Mouse (Mus musculus) intestine, postnatal 0 days (tissue): ENCODE measurements around the gene Mtx1. TPM values are rescaled to one million over a fixed set of nuclear protein-coding genes. Genes with fewer than 3 reads are reported as not detected.

ENCODE experiments used
- ATAC-seq: fragments of 200-750 bp; cut with Nextera tagmentation; 2 replicates; pipeline ENCODE4 v1.8.0; 2017; ENCODE audit warnings: mild to moderate bottlenecking, moderate TSS enrichment, moderate library complexity
- H3K27ac ChIP-seq: fragments of 300-500 bp; sonication (generic); 2 replicates; pipeline ENCODE4 v1.5.1; 2014; ENCODE audit warnings: mild to moderate bottlenecking, low read depth, low read length, moderate library complexity
- H3K27me3 ChIP-seq: fragments of 300-500 bp; sonication (generic); replicated peaks from 2 replicates; pipeline ENCODE4 v1.6.1; 2014; ENCODE audit warnings: low read length, mixed read lengths; ENCODE audit not compliant: control insufficient read depth, insufficient read depth
- H3K36me3 ChIP-seq: fragments of 300-500 bp; sonication (generic); 2 replicates; pipeline ENCODE4 v1.6.1; 2014; ENCODE audit warnings: mild to moderate bottlenecking, moderate library complexity; ENCODE audit not compliant: control insufficient read depth, insufficient read depth
- H3K4me1 ChIP-seq: fragments of 300-500 bp; sonication (generic); replicated peaks from 2 replicates; pipeline ENCODE4 v1.6.1; 2014; ENCODE audit warnings: antibody characterized with exemption, low read length, mixed read lengths; ENCODE audit not compliant: control insufficient read depth, insufficient read depth
- H3K4me2 ChIP-seq: fragments of 300-500 bp; sonication (generic); replicated peaks from 2 replicates; pipeline ENCODE4 v1.6.1; 2014; ENCODE audit warnings: low read depth, mild to moderate bottlenecking, moderate library complexity
- H3K4me3 ChIP-seq: fragments of 300-500 bp; sonication (generic); 2 replicates; pipeline ENCODE4 v1.5.1; 2014; ENCODE audit warnings: low read depth, low read length
- H3K9ac ChIP-seq: fragments of 300-500 bp; sonication (generic); 2 replicates; pipeline ENCODE4 v1.6.1; 2014; ENCODE audit warnings: mild to moderate bottlenecking, low read depth, low read length
- H3K9me3 ChIP-seq: fragments of 300-500 bp; sonication (generic); 2 replicates; pipeline ENCODE4 v1.6.1; 2016; ENCODE audit warnings: mixed run types; ENCODE audit not compliant: control insufficient read depth
- CTCF ChIP-seq: sonication (generic); IDR thresholded peaks from 2 replicates; pipeline ENCODE4 v1.5.1; 2016; ENCODE audit warnings: low read depth, mild to moderate bottlenecking, control low read depth, antibody characterized with exemption, moderate library complexity
- WGBS: fragments of 180-500 bp; shearing (Covaris S2); extraction: QIAGEN DNeasy Blood & Tissue Kit; methylation state at CpG from one replicate; pipeline ENCODE4 v1.1.7; 2014; 5-methylcytosine and 5-hydroxymethylcytosine counted together
- polyA plus RNA-seq: library from polyadenylated mRNA; unstranded; fragments of >200 nt; fragmentation: Nextera tagmentation; extraction: Ambion mirVana; gene quantifications from 2 replicates; pipeline ENCODE4 v1.2.1, GENCODE M21; 2015

The Mtx1 gene
- 140 and 145 TPM in 2 replicates for polyA plus RNA-seq

- WGBS: 13% methylated on average over 21 of the region's 21 CpGs
- Histone ChIP-seq H3K27ac (peak within 1 kb of the TSS; percentile 17; the same call in 1 of the 2 replicates), H3K27me3 (no peaks in the 10 kb centered on the region), H3K9me3 (no peaks in the 10 kb centered on the region), H3K4me2 (peak within 1 kb of the TSS; percentile 65), H3K4me1 (peaks cover 4% of the 10 kb centered on the region; the same call in 1 of the 2 replicates), H3K9ac (peak within 1 kb of the TSS; percentile 11; the same call in 1 of the 2 replicates), H3K36me3 (no peaks in the 10 kb centered on the region; the same call in 1 of the 2 replicates), H3K4me3 (peak within 1 kb of the TSS; percentile 40)
- peak; percentile 1; the same call in 1 of the 2 replicates for ATAC-seq
- no peak for TF ChIP-seq CTCF
These were observed at the start of gene Mtx1 for GRCm38 (mm10) chr3:89226900-89227299. Mtx1 (minus strand) TSS chr3:89227088.

- 77% methylated on average over 13 of the region's 13 CpGs for WGBS
- H3K4me2 ChIP-seq: peak overlapping the region; percentile 93
- ATAC-seq: no peak
These were observed 49.2 kb upstream of the Mtx1 start for GRCm38 (mm10) chr3:89276061-89276460.

GRCm38 (mm10) chr3:89271760-89272159 lies 44.9 kb upstream of the Mtx1 start:
- no peak for TF ChIP-seq CTCF
- Histone ChIP-seq H3K27ac (no peak overlapping the region; the same call in 1 of the 2 replicates), H3K27me3 (no peaks in the 10 kb centered on the region), H3K36me3 (peaks cover 45% of the 10 kb centered on the region), H3K9me3 (no peaks in the 10 kb centered on the region), H3K4me3 (no peak overlapping the region), H3K9ac (no peak overlapping the region), H3K4me2 (no peak overlapping the region), H3K4me1 (peaks cover 15% of the 10 kb centered on the region; the same call in 1 of the 2 replicates)
- 66% methylated on average over 6 of the region's 6 CpGs for WGBS
- no peak for ATAC-seq

More at GRCm38 (mm10) chr3:89276061-89276460, 49.2 kb upstream of the Mtx1 start:
- peak overlapping the region; percentile 77 for H3K4me3 ChIP-seq
- H3K27ac ChIP-seq: no peak overlapping the region
- no peak overlapping the region for H3K9ac ChIP-seq
- no peaks in the 10 kb centered on the region for H3K9me3 ChIP-seq
- no peak for TF ChIP-seq CTCF
- no peaks in the 10 kb centered on the region for H3K27me3 ChIP-seq
- H3K4me1 ChIP-seq: 0 out of 2 replicates have a peak, but pooled peaks cover 4% of the 10 kb centered on the region
- peaks cover 38% of the 10 kb centered on the region for H3K36me3 ChIP-seq

GRCm38 (mm10) chr3:89270891-89271290 lies 44.0 kb upstream of the Mtx1 start:
- WGBS: 67% methylated on average over 6 of the region's 6 CpGs
- H3K4me2 ChIP-seq: peak overlapping the region; percentile 73
- ATAC-seq: no peak
- peak overlapping the region; percentile 63; the same call in 1 of the 2 replicates for H3K4me3 ChIP-seq
- H3K4me1 ChIP-seq: peaks cover 11% of the 10 kb centered on the region; the same call in 1 of the 2 replicates
- no peak for TF ChIP-seq CTCF
- no peak overlapping the region for H3K27ac ChIP-seq
- H3K9me3 ChIP-seq: no peaks in the 10 kb centered on the region
- H3K27me3 ChIP-seq: no peaks in the 10 kb centered on the region
- H3K9ac ChIP-seq: no peak overlapping the region; the same call in 1 of the 2 replicates
- peaks cover 41% of the 10 kb centered on the region for H3K36me3 ChIP-seq

- Histone ChIP-seq H3K9me3 (no peaks in the 10 kb centered on the region), H3K4me2 (peak within 1 kb of the TSS; percentile 73), H3K27ac (peak within 1 kb of the TSS; percentile 76), H3K36me3 (peaks cover 34% of the 10 kb centered on the region), H3K4me1 (peaks cover 11% of the 10 kb centered on the region; the same call in 1 of the 2 replicates), H3K9ac (peak within 1 kb of the TSS; percentile 65), H3K4me3 (peak within 1 kb of the TSS; percentile 63), H3K27me3 (no peaks in the 10 kb centered on the region)
- WGBS: 2% methylated on average over 39 of the region's 39 CpGs
- peak; percentile 45 for ATAC-seq
- peak; percentile 72 for TF ChIP-seq CTCF
These were observed 43.3 kb upstream of the Mtx1 start, which contains the start of gene Slc50a1 for GRCm38 (mm10) chr3:89270051-89270755. Slc50a1 (minus strand) TSS chr3:89270570.

- Histone ChIP-seq H3K9me3 (no peaks in the 10 kb centered on the region), H3K4me2 (0 out of 2 replicates have a peak overlapping the region, but pooled peaks have one; percentile 73), H3K9ac (no peak overlapping the region), H3K36me3 (peaks cover 27% of the 10 kb centered on the region), H3K4me3 (no peak overlapping the region), H3K27ac (no peak overlapping the region), H3K4me1 (peaks cover 11% of the 10 kb centered on the region; the same call in 1 of the 2 replicates), H3K27me3 (no peaks in the 10 kb centered on the region)
- WGBS: 71% methylated on average over 8 of the region's 8 CpGs
- no peak for ATAC-seq
- no peak for TF ChIP-seq CTCF
These were observed 42.0 kb upstream of the Mtx1 start for GRCm38 (mm10) chr3:89268916-89269315.
